Mouse (Mus musculus) heart, postnatal 0 days (tissue): Measurements from ENCODE around the gene Nudt5. TPM values are rescaled to one million over a fixed set of nuclear protein-coding genes. Genes with fewer than 3 reads are reported as not detected.
A peak's percentile ranks its signal among the peaks of the same experiment; 100 is the strongest.

Experiments
- ATAC-seq: fragments of 200-750 bp; cut with Nextera tagmentation; 2 replicates; pipeline ENCODE4 v1.8.0; 2017; ENCODE audit warnings: low read depth, moderate number of reproducible peaks, moderate library complexity; ENCODE audit not compliant: insufficient read depth
- DNase-seq: peaks from one replicate; pipeline ENCODE4 v3.0.0-alpha.2; 2016; ENCODE audit warnings: low spot score
- H3K27ac ChIP-seq: fragments of 300-500 bp; sonication (generic); 2 replicates; pipeline ENCODE4 v1.5.1; 2014; ENCODE audit warnings: low read depth, mild to moderate bottlenecking
- H3K27me3 ChIP-seq: fragments of 300-500 bp; sonication (generic); 2 replicates; pipeline ENCODE4 v1.6.1; 2014; ENCODE audit warnings: low read length, mixed read lengths; ENCODE audit not compliant: control insufficient read depth, insufficient read depth
- H3K36me3 ChIP-seq: fragments of 300-500 bp; sonication (generic); replicated peaks from 2 replicates; pipeline ENCODE4 v1.6.1; 2014; ENCODE audit warnings: low read length, mixed read lengths; ENCODE audit not compliant: control insufficient read depth, insufficient read depth
- H3K4me1 ChIP-seq: fragments of 300-500 bp; sonication (generic); 2 replicates; pipeline ENCODE4 v1.6.1; 2014; ENCODE audit warnings: antibody characterized with exemption; ENCODE audit not compliant: control insufficient read depth, insufficient read depth
- H3K4me2 ChIP-seq: fragments of 300-500 bp; sonication (generic); 2 replicates; pipeline ENCODE4 v1.6.1; 2014; ENCODE audit warnings: low read depth, mild to moderate bottlenecking, low read length, moderate library complexity
- H3K4me3 ChIP-seq: fragments of 300-500 bp; sonication (generic); 2 replicates; pipeline ENCODE4 v1.5.1; 2014; ENCODE audit warnings: low read depth, low read length
- H3K9ac ChIP-seq: fragments of 300-500 bp; sonication (generic); replicated peaks from 2 replicates; pipeline ENCODE4 v1.6.1; 2014; ENCODE audit warnings: low read depth, low read length, mixed read lengths
- H3K9me3 ChIP-seq: fragments of 300-500 bp; sonication (generic); replicated peaks from 2 replicates; pipeline ENCODE4 v1.6.1; 2016; ENCODE audit warnings: low read length; ENCODE audit not compliant: control insufficient read depth
- CTCF ChIP-seq: IDR thresholded peaks from 2 replicates; pipeline ENCODE4 v1.5.1; 2016; ENCODE audit warnings: antibody characterized with exemption, control low read depth, low read depth
- EP300 ChIP-seq: IDR thresholded peaks from 2 replicates; pipeline ENCODE4 v1.6.1; 2016; ENCODE audit warnings: antibody characterized with exemption, low read depth
- WGBS: fragments of 180-500 bp; shearing (Covaris S2); extraction: QIAGEN DNeasy Blood & Tissue Kit; methylation state at CpG from one replicate; pipeline ENCODE4 v1.1.7; 2014; 5-methylcytosine and 5-hydroxymethylcytosine counted together
- polyA plus RNA-seq: library from polyadenylated mRNA; unstranded; fragments of >200 nt; fragmentation: Nextera tagmentation; extraction: Ambion mirVana; gene quantifications from 2 replicates; pipeline ENCODE4 v1.2.1, GENCODE M21; 2015
- total RNA-seq: library from RNA; depleted of rRNA; stranded (reverse); fragments of >200 nt; gene quantifications from 2 replicates; pipeline ENCODE4 v1.2.3, GENCODE M21; 2014; ENCODE audit warnings: low replicate concordance

Nudt5 gene
- total and polyA plus RNA-seq, 2 experiments from 2014 or later: 14.1 to 26.8 TPM

DNA sequence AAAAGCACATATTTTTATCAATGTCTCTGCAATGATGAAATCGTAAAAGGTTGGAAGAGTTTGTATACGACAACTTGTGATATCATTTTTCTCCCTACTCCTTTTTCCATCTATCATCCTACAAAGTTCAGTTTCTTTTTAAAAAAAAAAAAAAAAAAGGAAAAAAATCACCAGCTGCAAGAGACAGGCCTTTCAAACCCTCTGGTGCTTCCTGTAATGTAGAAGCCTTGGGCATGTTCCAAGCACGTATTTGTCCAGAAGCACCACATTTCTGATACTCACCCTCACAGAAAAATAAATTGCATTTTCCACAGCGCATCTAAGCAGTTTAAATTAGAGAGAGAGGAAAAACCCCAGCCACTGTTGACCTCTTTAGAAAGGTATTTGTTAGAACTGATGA lies 1.0 kb downstream of the Nudt5 start:
- Histone ChIP-seq H3K4me1 (0 out of 2 replicates have a peak, but pooled peaks cover 8% of the 10 kb centered on the region), H3K9me3 (no peaks in the 10 kb centered on the region), H3K36me3 (peaks cover 16% of the 10 kb centered on the region), H3K27ac (no peak overlapping the region), H3K9ac (peak overlapping the region; percentile 78), H3K4me2 (peak overlapping the region; percentile 83), H3K4me3 (peak overlapping the region; percentile 91), H3K27me3 (no peaks in the 10 kb centered on the region)
- ATAC-seq (no peak), DNase-seq (no peak)
- TF ChIP-seq EP300: no peak
- TF ChIP-seq CTCF: no peak
- 16% methylated on average over 4 of the region's 4 CpGs for WGBS

DNA sequence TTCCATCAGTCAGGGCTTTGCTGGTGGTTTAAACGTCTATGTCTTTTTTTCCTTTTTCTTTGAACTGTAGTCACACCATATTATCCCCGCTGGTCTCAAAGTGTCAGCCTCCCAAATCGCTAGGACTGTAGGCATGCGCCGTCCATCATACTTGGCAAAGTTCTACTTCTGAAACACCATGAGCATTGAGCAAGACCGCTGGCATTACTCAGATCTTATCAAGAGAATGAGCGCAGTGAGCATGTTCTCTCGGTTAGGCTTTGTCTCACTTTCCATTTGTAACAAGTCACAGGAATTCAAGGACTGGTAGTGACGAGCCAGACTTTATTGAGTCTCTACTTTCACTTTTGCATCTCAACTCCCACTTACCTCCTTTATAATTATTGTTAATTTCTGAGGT lies 6.3 kb downstream of the Nudt5 start:
- peaks cover 4% of the 10 kb centered on the region; the same call in 1 of the 2 replicates for H3K36me3 ChIP-seq
- ATAC-seq: no peak
- no peak overlapping the region for H3K4me2 ChIP-seq
- H3K9ac ChIP-seq: no peak overlapping the region
- DNase-seq: no peak
- no peaks in the 10 kb centered on the region for H3K27me3 ChIP-seq
- H3K9me3 ChIP-seq: no peaks in the 10 kb centered on the region
- 0 out of 2 replicates have a peak, but pooled peaks cover 3% of the 10 kb centered on the region for H3K4me1 ChIP-seq
- no peak overlapping the region for H3K4me3 ChIP-seq
- TF ChIP-seq EP300: no peak
- TF ChIP-seq CTCF: no peak
- no peak overlapping the region for H3K27ac ChIP-seq
- 77% methylated on average over 9 of the region's 9 CpGs for WGBS

DNA sequence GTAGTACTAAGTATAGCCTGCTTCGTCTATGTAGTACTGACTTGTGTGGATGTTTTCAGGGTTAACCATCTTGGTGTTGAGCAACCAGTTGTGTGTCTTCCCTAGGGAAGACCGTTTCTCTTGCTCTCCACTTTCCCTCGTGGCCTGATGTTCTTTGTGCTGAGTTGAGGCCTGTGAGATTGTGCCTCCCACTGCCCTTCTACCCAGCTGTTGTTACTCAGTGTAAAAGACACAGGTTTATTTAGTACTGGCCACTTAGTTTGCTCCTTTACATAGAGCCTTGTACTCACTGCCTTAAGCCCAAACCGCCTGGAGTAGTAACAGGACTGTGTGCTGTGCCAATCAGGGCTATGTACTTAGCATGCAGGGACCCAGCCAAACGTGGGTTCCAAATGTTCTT lies 7.0 kb downstream of the Nudt5 start:
- no peak for ATAC-seq
- Histone ChIP-seq H3K36me3 (peaks cover 4% of the 10 kb centered on the region), H3K9me3 (no peaks in the 10 kb centered on the region), H3K9ac (no peak overlapping the region), H3K27me3 (no peaks in the 10 kb centered on the region), H3K27ac (no peak overlapping the region), H3K4me2 (no peak overlapping the region), H3K4me3 (no peak overlapping the region), H3K4me1 (no peaks in the 10 kb centered on the region)
- WGBS: 73% methylated on average over 5 of the region's 5 CpGs
- TF ChIP-seq EP300 (no peak), CTCF (no peak)
- DNase-seq: no peak

DNA sequence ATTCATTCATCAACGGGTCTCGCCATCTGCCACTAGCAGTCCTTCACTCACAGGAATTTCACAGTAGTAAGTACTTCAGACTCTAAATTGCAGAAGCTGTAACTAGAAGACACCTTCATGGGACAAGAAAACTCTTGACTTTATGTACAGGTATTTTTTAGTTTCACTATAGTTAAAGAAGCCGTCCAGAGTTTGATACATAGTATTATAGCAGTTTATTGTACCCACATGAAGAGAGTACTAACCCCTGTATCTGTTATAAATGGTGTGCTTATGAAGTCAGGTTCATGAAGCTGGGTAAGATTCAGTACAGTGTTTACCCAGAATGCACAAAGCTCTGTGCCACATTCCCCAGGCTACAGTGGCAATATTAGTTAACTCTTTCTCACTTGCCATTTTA lies 18.0 kb downstream of the Nudt5 start, which contains the start of gene Gm13199:
Gm13199 (minus strand) TSS at position 101 of the 400 bp plus-strand sequence.
- Histone ChIP-seq H3K4me2 (no peak within 1 kb of the TSS), H3K9ac (no peak within 1 kb of the TSS), H3K4me1 (no peaks in the 10 kb centered on the region), H3K27me3 (no peaks in the 10 kb centered on the region), H3K4me3 (no peak within 1 kb of the TSS), H3K36me3 (peaks cover 69% of the 10 kb centered on the region), H3K9me3 (no peaks in the 10 kb centered on the region), H3K27ac (no peak within 1 kb of the TSS)
- ATAC-seq (no peak), DNase-seq (no peak)
- 96% methylated on average over 3 of the region's 3 CpGs for WGBS
- TF ChIP-seq EP300: no peak
- no peak for TF ChIP-seq CTCF

DNA sequence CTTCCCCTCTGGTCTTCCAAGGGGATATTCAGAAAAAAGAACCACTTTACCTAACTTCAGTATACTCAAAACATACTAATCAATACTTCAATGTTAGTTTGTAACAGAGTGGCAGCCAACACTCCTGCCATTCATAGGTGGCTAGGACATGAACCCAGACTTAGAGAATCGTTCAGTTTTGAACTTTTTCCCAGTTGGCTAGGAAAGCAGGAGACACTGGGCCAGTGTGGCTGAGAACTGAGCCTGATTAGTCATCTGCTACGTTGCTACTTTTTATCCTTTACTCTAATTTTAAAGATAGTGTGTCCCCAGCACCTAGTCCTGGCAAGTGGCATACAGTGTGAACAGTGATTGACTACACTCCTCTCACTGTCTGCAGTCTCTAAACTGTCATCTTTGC lies 22.9 kb downstream of the Nudt5 start:
- no peak overlapping the region for H3K27ac ChIP-seq
- no peak for TF ChIP-seq CTCF
- TF ChIP-seq EP300: no peak
- H3K4me1 ChIP-seq: no peaks in the 10 kb centered on the region
- H3K27me3 ChIP-seq: no peaks in the 10 kb centered on the region
- no peak overlapping the region for H3K4me3 ChIP-seq
- H3K9ac ChIP-seq: no peak overlapping the region
- DNase-seq (no peak), ATAC-seq (no peak)
- WGBS: 73% methylated on average over 2 of the region's 2 CpGs
- no peak overlapping the region for H3K4me2 ChIP-seq
- no peaks in the 10 kb centered on the region for H3K9me3 ChIP-seq
- peaks cover 53% of the 10 kb centered on the region for H3K36me3 ChIP-seq

DNA sequence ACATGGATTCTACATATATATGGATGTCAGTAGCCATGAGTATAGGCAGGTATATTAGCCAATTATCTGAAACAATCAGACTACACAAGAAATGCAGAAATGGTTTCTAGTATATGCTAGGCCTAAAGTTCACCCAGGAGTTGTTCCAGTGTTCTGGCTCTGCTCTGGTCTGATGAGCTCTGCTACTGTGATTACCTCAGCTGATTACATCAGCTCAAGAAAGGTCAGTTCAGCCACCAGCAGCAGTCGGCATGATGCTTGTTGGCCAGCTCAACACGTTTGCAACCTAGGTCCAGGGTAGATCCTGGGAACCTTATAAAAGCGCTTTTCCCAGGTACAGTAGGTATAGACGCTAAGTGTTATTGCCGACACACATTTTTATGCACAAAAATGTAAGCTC lies 24.9 kb downstream of the Nudt5 start:
- TF ChIP-seq CTCF: no peak
- TF ChIP-seq EP300: no peak
- no peak overlapping the region for H3K9ac ChIP-seq
- H3K27me3 ChIP-seq: no peaks in the 10 kb centered on the region
- H3K4me3 ChIP-seq: no peak overlapping the region
- H3K4me1 ChIP-seq: no peaks in the 10 kb centered on the region
- H3K4me2 ChIP-seq: no peak overlapping the region
- H3K9me3 ChIP-seq: 0 out of 2 replicates have a peak, but pooled peaks cover 3% of the 10 kb centered on the region
- 81% methylated on average over 5 of the region's 5 CpGs for WGBS
- H3K36me3 ChIP-seq: peaks cover 57% of the 10 kb centered on the region
- ATAC-seq: no peak
- H3K27ac ChIP-seq: no peak overlapping the region
- DNase-seq: no peak
